Mouse (Mus musculus) liver, embryonic 14.5 days (tissue): ENCODE measurements around the gene Ppp2r3a. TPM values are rescaled to one million over a fixed set of nuclear protein-coding genes. Genes with fewer than 3 reads are reported as not detected.

Experiments used
- ATAC-seq: fragments of 200-750 bp; cut with Nextera tagmentation; 2 replicates; pipeline ENCODE4 v1.8.0; 2017; ENCODE audit warnings: moderate number of reproducible peaks, mild to moderate bottlenecking, moderate library complexity; ENCODE audit not compliant: insufficient read depth
- DNase-seq, 3 experiments: peaks; one replicate each; pipeline ENCODE4 v3.0.0-alpha.2; 2012 to 2013; ENCODE audit warnings: low read depth in 3 of 3, low spot score in 3 of 3
- H3K27ac ChIP-seq: fragments of 300-500 bp; sonication (generic); 2 replicates; pipeline ENCODE4 v1.5.1; 2014; ENCODE audit warnings: moderate library complexity, mild to moderate bottlenecking, control low read depth, inconsistent platforms
- H3K27me3 ChIP-seq: fragments of 300-500 bp; sonication (generic); 2 replicates; pipeline ENCODE4 v1.6.1; 2014; ENCODE audit warnings: mild to moderate bottlenecking, low read length, moderate library complexity; ENCODE audit not compliant: control insufficient read depth, insufficient read depth
- H3K36me3 ChIP-seq: fragments of 300-500 bp; sonication (generic); replicated peaks from 2 replicates; pipeline ENCODE4 v1.6.1; 2014; ENCODE audit warnings: low read depth; ENCODE audit not compliant: control insufficient read depth, insufficient read depth
- H3K4me1 ChIP-seq, 2 experiments: fragments of 200-500 bp in 1 of 2; fragments of 300-500 bp in 1 of 2; sonication (generic) in 1 of 2; replicated peaks; 2 replicates each; pipeline ENCODE4 v1.6.1; 2012 to 2014; ENCODE audit warnings: antibody characterized with exemption in 1 of 2, inconsistent platforms in 1 of 2, low read length in 1 of 2; ENCODE audit not compliant: control insufficient read depth in 2 of 2, insufficient read depth in 2 of 2
- H3K4me2 ChIP-seq: fragments of 300-500 bp; sonication (generic); 2 replicates; pipeline ENCODE4 v1.6.1; 2014; ENCODE audit warnings: low read depth, mild to moderate bottlenecking, control low read depth, moderate library complexity
- H3K4me3 ChIP-seq, 2 experiments: fragments of 200-500 bp in 1 of 2; fragments of 300-500 bp in 1 of 2; sonication (generic) in 1 of 2; 2 replicates each; pipeline ENCODE4 v1.5.1; 2012 to 2014; ENCODE audit warnings: low read depth in 2 of 2, low read length in 2 of 2, mild to moderate bottlenecking in 2 of 2, control low read depth in 1 of 2, inconsistent platforms in 1 of 2, moderate library complexity in 1 of 2; ENCODE audit not compliant: insufficient read depth in 1 of 2
- H3K9ac ChIP-seq: fragments of 300-500 bp; sonication (generic); replicated peaks from 2 replicates; pipeline ENCODE4 v1.6.1; 2014; ENCODE audit warnings: mild to moderate bottlenecking, control low read depth, moderate library complexity
- H3K9me3 ChIP-seq: fragments of 300-500 bp; sonication (generic); 2 replicates; pipeline ENCODE4 v1.6.1; 2016; ENCODE audit warnings: low read length, mixed read lengths; ENCODE audit not compliant: control insufficient read depth
- CTCF ChIP-seq: IDR thresholded peaks from 2 replicates; pipeline ENCODE4 v1.5.1; 2016; ENCODE audit warnings: antibody characterized with exemption, low read depth, control low read depth
- EP300 ChIP-seq: IDR thresholded peaks from 2 replicates; pipeline ENCODE4 v1.6.1; 2016; ENCODE audit warnings: antibody characterized with exemption, low read depth
- WGBS: fragments of 180-500 bp; shearing (Covaris S2); extraction: QIAGEN DNeasy Blood & Tissue Kit; methylation state at CpG from one replicate; pipeline ENCODE4 v1.1.7; 2014; ENCODE audit not compliant: insufficient replicate concordance; 5-methylcytosine and 5-hydroxymethylcytosine counted together
- polyA plus RNA-seq, 2 experiments: library from polyadenylated mRNA; depleted of rRNA in 1 of 2; stranded (reverse) in 1 of 2; unstranded in 1 of 2; fragments of >200 nt; fragmentation: Nextera tagmentation in 1 of 2; extraction: Ambion mirVana in 1 of 2; gene quantifications; 2 replicates each; pipeline versions ENCODE4 v1.2.1 to v1.2.3; 2012 to 2014

Ppp2r3a gene
- polyA plus RNA-seq, 2 experiments = 2.1 TPM

GRCm38 (mm10) chr9:101152872-101153271 is 98.7 kb downstream of the Ppp2r3a start:
- no peak overlapping the region for H3K4me3 ChIP-seq
- TF ChIP-seq CTCF = no peak
- no peaks in the 10 kb centered on the region for H3K4me1 ChIP-seq
- H3K36me3 ChIP-seq = no peaks in the 10 kb centered on the region
- DNase-seq (no peak), ATAC-seq (no peak)
- no peak overlapping the region for H3K4me2 ChIP-seq
- H3K27ac ChIP-seq = no peak overlapping the region
- 63% methylated on average over 5 of the region's 5 CpGs for WGBS
- H3K9me3 ChIP-seq = no peaks in the 10 kb centered on the region
- H3K9ac ChIP-seq = no peak overlapping the region
- H3K27me3 ChIP-seq = no peaks in the 10 kb centered on the region

GRCm38 (mm10) chr9:101143635-101144034 is 108.0 kb downstream of the Ppp2r3a start:
- WGBS = 80% methylated on average over 4 of the region's 4 CpGs
- TF ChIP-seq EP300 = no peak
- TF ChIP-seq CTCF = no peak
- no peak overlapping the region for H3K27ac ChIP-seq
- ATAC-seq (no peak), DNase-seq (no peak)
- H3K9me3 ChIP-seq = no peaks in the 10 kb centered on the region
- H3K4me1 ChIP-seq = no peaks in the 10 kb centered on the region
- no peaks in the 10 kb centered on the region for H3K36me3 ChIP-seq
- H3K9ac ChIP-seq = no peak overlapping the region
- H3K4me2 ChIP-seq = no peak overlapping the region
- no peak overlapping the region for H3K4me3 ChIP-seq
- H3K27me3 ChIP-seq = no peaks in the 10 kb centered on the region

GRCm38 (mm10) chr9:101114182-101114884 is 137.3 kb downstream of the Ppp2r3a start:
- Histone ChIP-seq H3K9me3 (no peaks in the 10 kb centered on the region), H3K4me1 (peaks cover 0 to 14% of the 10 kb centered on the region in 2 experiments; a peak in 2 of 4 replicates), H3K9ac (no peak overlapping the region), H3K4me2 (no peak overlapping the region), H3K4me3 (no peak overlapping the region), H3K36me3 (no peaks in the 10 kb centered on the region), H3K27me3 (no peaks in the 10 kb centered on the region), H3K27ac (no peak overlapping the region)
- WGBS = 30% methylated on average over 8 of the region's 8 CpGs
- DNase-seq (peak in 2 of 3 experiments; percentile 10 to 17), ATAC-seq (peak; percentile 80)
- TF ChIP-seq EP300 (peak; percentile 52), CTCF (no peak)

DNA sequence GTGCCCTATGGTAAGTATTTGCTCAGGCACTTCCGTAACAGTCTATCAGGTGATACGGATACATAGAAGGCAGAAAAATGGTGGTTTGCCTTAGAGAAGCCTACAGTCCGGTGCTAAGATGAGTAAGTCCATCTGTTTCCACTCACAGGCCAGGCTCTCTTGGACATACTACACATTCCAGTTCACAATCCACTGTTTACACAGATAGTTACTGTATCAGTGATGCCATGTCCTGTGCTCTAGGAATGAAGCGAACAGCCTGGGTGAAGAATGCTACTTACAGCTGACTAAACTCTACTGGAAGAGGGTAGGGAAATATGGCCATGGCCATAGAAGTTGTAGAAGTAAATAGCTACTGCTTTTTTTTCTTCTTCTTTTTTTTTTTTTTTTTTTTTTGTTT is 138.3 kb downstream of the Ppp2r3a start:
- 83% methylated on average over 4 of the region's 4 CpGs for WGBS
- Histone ChIP-seq H3K27ac (no peak overlapping the region), H3K9ac (no peak overlapping the region), H3K4me1 (peaks cover 0 to 14% of the 10 kb centered on the region in 2 experiments; a peak in 2 of 4 replicates), H3K4me3 (no peak overlapping the region), H3K27me3 (no peaks in the 10 kb centered on the region), H3K4me2 (no peak overlapping the region), H3K9me3 (no peaks in the 10 kb centered on the region), H3K36me3 (no peaks in the 10 kb centered on the region)
- no peak for TF ChIP-seq CTCF
- no peak for TF ChIP-seq EP300
- ATAC-seq = no peak
- DNase-seq = no peak

- no peak overlapping the region for H3K4me3 ChIP-seq
- TF ChIP-seq CTCF = no peak
- 69% methylated on average over 3 of the region's 3 CpGs for WGBS
- H3K27ac ChIP-seq = no peak overlapping the region
- H3K4me2 ChIP-seq = no peak overlapping the region
- no peaks in the 10 kb centered on the region; the same call in 1 of the 2 replicates for H3K36me3 ChIP-seq
- ATAC-seq (no peak), DNase-seq (no peak)
- no peaks in the 10 kb centered on the region for H3K9me3 ChIP-seq
- H3K4me1 ChIP-seq = peaks cover 0 to 14% of the 10 kb centered on the region in 2 experiments; a peak in 2 of 4 replicates
- no peaks in the 10 kb centered on the region for H3K27me3 ChIP-seq
- no peak overlapping the region for H3K9ac ChIP-seq
These were observed 141.6 kb downstream of the Ppp2r3a start for GRCm38 (mm10) chr9:101110013-101110412.
